Mouse (Mus musculus) CH12F3 (cell line): ENCODE data around the gene Gprc5b.

Source experiments
- in situ Hi-C: fragments of 300-500 bp; cut with MboI; formaldehyde crosslinking; loops from 2 replicates; pipeline ENCODE4 v1.14.3; 2020; ENCODE audit warnings: low sequenced_read_pairs

The Gprc5b gene

DNA sequence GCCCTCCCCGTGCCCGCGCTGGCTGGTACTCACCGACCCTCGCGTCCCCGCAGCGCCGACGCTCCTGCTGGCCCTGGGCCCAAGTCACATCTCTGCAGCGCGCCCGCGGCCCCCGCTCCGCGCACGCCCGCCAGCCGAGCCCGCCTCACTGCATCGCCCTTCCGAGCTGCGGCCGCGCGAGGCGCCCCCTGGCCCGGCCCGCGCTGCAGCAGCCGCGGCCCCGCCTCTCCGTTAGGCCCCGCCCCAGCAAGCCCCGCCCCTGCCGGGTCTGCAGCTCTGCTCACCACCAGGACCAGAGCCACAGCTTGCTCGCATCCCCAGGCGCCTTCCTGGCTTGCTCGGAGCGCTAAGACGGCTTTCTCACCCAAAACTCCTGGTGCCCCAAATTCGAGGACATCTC, at the start of gene Gprc5b:
Gene Gprc5b, minus strand, starts transcription at position 205 of the 400 bp plus-strand sequence.
- in situ Hi-C loops = no loop called here

DNA sequence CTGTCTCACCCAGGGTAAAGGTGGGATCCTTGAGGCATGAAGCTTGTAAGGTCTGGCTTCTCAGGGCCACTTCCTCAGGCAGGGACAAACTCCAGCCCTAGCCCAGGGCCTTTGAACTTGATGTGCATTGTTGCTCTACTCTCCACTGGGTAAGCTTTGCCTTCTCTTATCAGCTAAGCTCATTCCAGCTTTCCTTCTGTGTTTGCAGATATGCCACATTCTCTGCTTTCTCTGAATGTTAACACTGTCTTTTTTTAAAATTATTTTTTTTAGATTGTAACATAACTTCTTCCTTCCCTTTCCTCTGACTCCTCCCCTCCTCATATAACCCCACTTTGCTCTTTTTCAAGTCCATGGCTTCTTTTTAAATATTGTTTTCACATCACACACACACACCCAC, 46.5 kb upstream of the Gprc5b start:
- in situ Hi-C loops = no loop called here

DNA sequence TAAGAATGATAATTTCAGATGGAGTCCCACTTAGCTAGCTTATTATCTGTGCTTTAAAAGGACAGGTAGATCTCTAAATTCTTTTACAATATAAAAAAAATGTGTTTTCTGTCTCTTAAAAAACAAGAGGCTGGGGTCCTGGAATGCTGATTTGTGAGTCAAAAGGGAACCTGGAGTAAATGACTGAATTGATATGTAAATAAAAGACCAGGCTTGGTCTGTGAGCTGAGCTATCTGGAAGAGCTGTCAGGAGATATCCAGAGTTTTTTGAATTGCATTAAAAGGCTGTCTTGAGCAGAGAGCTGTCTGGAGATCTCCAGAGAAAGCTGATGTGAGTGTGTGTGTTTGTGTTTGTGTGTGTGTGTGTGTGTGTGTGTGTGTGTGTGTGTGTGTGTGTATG, 42.6 kb upstream of the Gprc5b start:
- in situ Hi-C loops = no loop called here

DNA sequence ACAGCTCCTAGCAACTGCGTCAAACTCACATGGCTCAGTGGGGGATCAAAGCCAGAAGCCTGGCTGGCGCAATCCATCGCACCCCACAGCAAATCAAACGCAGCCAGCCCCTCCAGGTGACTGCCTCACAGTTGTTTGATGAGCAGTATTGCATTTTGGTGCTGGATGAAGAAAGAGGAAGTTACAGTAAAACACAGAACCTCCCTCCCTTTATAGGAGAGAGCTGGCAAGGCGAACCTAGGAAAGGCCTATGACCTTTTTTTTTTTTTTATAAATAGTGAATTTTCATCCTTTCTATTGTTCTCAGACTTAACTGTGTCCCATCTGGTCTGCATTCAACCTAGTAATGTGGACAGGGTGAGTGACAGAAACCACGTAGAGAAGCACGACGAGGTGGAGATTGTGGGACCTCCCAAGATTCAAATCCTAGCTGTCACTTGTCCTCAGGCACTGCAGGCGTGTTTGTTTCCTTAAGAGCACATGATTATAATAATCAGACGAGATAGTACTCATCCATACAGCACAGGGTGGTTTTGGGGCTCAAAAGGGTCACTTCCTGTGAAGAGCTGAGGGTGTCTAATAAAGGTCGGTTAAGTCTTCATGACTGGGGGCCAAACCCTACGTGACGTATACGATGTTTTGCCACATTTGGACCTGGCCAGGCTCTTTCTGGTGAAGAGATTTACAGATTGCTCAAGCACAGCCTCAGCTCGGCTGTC, 39.4 kb upstream of the Gprc5b start:
- in situ Hi-C loops = no loop called here

DNA sequence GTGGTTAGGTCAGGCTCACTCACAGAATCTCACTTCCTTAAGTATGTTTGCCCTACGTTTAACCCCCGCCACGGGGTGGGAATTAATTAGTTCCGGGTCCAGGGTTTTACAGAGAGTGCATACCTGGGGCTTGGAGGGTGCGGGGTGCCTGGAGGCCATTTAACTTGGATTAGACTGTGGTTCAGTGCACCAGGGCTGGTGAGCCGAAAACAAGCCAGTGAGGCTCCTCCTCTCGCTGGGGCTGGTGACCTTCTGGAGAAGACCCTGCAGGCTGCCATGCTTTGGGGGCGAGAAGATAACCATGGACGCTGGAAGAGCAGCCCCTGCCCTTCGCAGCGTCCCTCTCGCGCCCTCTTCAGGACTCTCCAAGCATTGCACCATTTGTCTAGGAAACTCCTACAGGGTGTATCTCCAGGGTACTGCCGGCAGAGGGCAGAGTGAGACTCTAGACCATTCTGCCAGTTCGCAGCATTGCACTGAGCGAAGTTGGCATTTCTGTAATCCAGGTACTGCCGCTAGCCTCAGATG, 28.4 kb upstream of the Gprc5b start:
- in situ Hi-C loops = loop anchor here (25.0 kb wide), 1 partner anchor 489 kb away; the partner anchor contains the start of genes Acsm5 and Pdilt

DNA sequence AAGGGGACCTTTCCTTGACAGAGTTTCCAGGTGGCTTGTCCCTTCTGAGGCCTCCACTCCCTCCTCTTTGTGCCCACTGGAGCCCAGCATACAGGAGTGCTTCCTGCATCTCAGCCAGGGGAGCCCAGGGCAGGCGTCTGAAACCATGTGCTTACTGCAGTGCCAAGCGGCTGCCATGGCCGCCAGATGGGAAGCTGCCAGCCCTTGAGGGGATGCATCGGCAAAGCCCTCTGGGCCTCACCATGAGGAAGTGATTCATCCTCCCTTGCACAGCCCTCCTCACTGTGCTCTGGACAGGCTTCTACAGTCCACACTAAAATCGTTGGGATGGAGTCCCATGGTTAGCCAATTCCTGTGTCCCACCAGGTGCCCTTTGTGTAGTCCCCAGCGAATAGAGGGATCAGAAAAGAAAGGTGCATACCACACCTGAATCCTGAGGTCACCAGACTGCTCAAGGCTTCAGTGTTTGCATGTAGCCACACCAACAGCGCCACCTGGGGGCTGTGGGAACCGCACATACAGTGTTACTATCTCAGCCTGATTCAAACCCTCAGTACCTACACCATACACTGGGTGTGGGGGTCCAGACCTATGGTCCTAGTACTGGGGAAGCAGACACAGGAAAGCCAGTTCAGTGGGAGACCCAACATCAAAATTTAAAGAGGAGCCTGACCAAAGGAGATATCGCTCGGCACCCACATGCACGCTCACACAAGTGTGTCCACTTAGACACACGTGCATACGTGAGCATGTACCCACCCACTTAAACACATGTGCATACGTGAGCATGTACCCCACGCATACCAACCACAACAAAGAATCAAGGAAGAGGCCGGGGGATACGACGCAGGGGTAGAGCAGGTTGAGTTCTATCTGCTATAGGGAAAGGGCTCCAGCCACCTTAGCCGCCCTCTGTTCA, 27.5 kb upstream of the Gprc5b start:
- in situ Hi-C loops = loop anchor here (25.0 kb wide), 1 partner anchor 490 kb away; the partner anchor contains the start of genes Acsm5 and Pdilt

DNA sequence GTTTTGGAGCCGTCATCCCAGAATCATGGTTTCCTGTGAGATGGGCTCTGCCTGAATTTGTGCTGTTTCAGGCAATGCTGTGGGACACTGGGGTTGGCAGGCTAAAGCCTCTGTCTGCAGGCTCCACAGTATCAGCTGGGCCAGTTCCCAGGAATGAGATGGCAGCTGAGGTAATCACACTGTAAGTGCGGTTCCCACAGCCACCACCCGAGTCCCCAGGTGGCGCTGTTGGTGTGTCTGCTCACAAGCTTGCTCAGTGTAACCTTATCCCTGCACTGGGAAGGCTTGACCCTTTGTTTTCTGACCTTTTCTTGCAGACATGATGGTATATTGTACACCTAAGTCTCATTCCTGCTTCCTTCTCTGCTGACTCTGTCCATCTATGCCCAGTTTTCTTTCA, 24.5 kb upstream of the Gprc5b start:
- in situ Hi-C loops = loop anchor here (25.0 kb wide), 1 partner anchor 493 kb away; the partner anchor contains the start of genes Acsm5 and Pdilt

DNA sequence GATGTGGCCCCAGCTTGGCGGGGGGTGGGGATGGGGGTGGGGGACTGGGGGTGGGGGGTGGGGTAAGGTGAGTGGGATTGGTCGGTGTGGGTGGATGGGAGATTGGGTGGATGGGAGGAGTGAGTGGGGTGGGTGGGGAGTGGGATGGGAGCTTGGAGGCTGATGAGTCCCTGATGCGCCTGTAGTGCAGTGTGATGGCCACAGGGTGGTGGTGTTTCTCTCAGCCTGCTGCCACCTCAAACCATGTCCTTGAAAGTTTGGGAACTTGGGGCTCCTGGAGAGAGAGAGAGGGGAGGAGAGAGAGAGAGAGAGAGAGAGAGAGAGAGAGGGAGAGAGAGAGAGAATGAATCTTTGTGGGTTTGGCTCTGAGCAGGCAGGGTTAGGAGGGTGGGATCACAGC, 20.7 kb upstream of the Gprc5b start:
- in situ Hi-C loops = loop anchor here (25.0 kb wide), 1 partner anchor 497 kb away; the partner anchor contains the start of genes Acsm5 and Pdilt

DNA sequence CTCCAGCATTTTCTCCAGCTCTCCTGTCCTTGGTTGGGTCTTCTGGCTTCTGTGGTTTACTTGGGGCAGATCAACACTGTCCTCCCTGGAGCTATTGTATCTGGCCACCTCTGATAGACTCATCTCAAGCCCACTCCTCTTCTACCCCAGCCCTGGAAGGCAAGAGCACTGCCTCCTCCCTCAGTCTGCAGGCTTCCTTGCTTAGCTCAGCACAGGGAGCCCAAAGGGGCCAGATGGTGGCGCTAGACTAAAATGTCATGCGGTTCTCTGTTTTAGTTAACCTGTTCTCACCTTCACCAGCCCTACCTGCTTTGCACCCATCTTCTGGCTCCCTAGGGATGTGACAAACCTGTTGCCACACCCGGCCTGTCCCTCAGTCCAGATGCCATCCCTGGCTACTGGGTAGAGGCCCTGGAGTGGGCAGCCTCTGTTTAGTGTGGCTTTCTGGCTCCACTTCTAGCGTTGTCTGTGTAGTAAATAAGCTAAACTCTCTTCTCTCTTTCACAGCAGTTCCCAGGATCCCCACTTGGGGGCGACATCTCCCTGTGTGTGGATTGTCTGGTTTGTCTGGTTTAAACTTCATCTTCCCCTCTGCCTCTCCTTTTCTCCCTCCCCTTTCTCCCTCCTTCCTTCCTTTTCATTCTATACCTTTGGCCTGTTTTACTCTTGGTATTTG, 16.0 kb upstream of the Gprc5b start:
- in situ Hi-C loops = loop anchor here (25.0 kb wide), 1 partner anchor 501 kb away; the partner anchor contains the start of genes Acsm5 and Pdilt

DNA sequence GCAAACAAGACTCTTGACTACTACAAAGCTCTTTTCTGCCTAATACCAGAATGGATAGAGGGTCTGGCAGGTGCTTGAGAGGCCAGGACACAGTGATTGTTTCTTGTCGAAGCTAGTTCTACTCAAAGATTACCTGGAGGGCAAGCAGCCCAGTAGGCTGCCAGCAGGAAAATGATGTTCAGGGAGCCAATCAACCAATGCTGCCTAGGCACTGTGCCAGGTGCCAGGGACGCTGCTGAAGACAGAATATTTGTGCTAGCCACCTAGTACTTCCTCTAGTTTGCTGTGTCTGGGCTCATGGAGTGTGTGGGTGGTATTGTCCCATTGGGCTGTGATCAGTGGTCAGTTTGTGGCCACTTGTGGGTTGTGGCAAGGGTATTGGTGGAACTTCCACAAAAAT, 7.5 kb upstream of the Gprc5b start:
- in situ Hi-C loops = loop anchor here (25.0 kb wide), 1 partner anchor 510 kb away; the partner anchor contains the start of genes Acsm5 and Pdilt

DNA sequence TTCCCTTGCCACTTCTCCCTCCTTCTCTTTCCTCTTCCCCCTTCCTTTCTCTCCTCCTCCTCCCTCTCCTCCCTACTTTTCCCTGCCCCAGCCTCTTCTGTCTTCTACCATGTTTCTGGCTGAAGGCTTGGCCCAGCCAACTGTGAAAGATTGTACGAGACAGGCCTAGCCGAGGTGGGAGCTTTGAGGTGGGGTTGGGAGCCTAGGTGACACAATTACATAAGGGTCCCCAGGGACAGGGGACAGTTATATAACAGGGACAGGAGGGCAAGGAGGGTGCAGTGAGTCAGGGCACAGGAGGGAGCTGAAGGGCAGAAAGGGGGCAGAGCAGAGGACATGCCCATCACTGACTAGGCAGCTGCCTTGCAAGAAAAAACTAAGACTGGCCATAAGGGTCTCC, 7.0 kb upstream of the Gprc5b start:
- in situ Hi-C loops = loop anchor here (25.0 kb wide), 1 partner anchor 510 kb away; the partner anchor contains the start of genes Acsm5 and Pdilt

DNA sequence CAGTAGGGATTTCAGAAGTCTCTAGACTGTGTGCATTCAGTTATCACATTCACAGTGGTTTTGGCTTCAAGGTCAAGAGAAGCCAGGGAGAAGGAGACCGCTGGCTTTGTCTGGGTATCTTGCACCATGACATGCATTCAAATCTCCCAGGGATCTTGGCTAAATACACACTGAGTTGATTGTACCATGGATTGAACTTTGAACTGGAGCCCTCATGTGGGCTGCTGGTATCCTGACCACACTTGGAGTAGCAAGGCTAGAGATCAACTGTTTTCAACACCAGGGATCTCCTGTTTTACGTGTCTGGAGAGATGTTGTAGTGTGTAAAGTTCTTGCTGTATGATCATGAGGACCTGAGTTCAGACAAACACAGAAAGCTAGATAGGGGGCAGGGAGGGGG, 4.8 kb upstream of the Gprc5b start:
- in situ Hi-C loops = loop anchor here (25.0 kb wide), 1 partner anchor 512 kb away; the partner anchor contains the start of genes Acsm5 and Pdilt

DNA sequence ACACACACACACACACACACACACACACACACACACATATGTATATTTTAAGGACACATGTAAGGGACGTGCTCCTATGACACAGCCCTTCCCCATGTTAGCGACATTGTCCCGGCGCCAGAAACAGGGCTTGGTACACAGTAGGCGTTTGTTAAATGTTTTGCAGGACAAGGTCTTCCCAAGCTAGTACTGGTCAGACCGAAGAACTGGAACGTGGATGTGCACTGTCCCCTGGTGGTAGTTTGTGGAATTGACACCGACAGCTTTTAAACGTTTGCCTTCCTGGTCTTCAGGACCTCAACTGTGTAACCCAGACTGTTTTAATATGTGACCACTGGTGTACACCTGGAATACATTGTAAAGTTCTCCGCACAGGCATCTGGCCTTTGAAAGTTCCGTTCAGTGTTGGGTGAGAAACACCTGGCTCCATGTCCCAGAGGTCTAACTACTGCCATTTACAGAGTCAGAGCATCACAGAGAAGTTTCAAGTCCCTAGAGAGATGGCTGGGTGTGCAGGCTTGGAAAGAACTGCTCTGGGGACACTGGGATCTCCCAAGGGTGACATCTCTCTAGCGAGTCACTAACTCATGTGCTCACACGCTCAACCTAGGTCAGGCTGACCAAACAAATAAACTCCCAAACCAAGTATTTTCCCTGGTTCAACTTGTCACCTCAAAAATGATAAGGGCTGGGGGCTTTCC, 1.3 kb upstream of the Gprc5b start:
- in situ Hi-C loops = no loop called here

DNA sequence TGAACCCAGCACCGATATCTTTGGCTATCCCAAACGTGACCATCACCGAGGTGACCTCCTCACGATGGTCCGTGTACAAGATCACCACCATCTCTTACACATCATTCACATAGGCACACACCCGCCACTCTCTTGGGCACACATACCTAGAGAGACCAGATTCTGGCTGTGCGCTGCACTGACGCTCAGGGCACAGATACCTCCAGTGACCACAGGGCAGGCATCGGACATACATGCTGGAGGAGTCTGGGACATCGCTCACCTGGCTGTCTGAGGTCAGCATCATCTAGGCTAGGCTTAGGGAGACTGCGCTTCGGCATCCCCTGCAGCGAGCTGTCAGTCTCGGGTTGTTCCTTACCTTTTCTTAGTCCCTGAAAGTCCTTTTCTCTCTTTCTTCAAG, 660 bp upstream of the Gprc5b start:
- in situ Hi-C loops = no loop called here

DNA sequence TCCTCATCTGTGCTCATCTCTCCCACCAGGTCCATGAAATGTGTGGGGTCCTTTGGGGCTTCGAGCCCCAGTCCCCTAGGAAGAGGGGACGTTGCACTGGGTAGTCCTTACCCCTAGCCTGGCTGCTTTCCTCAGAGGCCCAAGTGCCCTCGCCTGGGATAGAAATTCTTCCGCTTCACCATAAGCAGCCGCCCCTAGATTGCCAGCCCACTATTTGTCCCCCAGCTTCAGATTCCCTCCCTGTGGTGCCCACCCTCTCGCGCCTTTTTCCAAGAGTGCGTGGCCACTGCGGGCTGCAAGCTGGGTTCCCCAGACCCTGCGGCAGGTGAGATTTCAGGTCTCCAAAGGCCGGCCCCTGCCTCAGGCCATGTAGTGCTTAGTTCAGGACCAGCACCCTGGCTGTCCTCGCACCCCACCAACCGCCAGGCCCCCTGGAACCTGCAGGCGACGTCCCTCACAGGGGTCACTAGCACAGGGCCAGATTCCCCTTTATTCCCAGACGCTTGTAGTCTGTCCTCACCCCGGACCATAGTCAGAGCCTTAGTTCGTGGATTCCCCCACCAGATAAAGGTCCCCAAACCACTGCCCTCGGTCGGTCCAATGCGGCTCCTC, 674 bp downstream of the Gprc5b start:
- in situ Hi-C loops = no loop called here

DNA sequence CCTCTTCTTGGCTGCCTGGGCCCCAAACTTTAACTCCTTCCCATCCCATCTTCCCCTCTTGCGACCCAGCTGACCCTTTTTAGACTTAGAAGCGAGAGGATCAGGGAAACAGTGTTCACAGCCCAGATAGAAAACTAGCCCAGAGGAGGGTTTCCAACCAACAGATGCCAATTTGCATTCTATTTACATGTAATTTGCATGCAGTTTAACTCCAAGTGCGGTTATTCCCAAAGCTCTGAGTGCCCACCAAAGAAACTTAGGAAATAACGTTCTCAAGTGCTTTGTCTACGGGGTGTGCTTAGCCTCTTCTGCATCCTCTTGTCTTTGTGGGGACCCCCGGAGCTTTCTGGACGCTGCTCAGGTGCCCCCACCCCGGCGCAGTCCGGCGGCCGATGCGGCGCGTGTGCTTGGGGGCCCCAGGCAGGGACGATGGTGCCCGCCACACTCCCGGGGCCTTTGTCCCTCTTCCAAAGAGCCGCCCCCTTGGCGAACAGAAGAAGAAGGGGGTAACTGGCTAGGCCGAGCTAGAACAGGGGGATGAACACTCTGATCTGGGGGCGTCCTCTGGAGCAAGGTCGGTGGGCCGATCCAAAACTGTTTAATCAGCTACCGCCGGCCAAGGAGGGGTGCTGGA, 1.3 kb downstream of the Gprc5b start:
- in situ Hi-C loops = no loop called here

DNA sequence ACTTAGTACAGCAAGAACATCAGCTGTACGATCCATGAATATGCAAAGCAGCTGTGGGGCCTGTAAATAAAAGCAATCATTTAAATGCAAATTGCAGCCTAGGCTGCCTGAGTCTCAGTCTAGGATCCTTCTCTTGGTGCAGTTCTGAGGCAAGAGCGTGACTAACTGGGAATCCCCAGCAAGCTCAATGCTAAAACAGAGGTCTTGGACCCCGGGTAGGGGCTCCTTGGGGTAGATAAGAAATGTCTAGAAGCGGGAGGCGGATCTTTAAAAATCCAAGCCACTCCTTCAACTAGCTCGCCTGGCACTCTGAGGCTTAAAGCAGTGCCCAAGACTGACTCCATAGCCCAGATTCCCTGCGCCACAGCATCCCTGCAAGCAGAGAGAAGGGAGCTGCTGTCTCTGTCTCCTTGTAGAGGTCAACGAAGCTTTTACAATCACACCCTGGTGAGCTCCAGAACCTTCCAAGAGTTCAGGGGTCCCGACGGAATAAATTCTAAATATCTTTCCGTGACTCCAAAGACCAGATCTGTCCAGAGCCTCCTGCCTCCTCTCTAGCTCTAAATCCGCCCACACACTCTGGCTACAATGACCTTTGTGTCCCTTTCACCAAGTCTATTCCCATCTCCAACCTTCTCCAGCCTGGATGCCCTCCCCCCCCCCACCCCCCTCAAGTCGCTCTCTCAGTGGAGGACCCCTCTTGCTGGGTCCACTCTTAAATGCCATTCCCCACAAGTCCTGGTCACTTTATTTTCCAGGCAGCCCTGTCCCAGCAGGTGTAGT, 2.2 kb downstream of the Gprc5b start:
- in situ Hi-C loops = no loop called here

DNA sequence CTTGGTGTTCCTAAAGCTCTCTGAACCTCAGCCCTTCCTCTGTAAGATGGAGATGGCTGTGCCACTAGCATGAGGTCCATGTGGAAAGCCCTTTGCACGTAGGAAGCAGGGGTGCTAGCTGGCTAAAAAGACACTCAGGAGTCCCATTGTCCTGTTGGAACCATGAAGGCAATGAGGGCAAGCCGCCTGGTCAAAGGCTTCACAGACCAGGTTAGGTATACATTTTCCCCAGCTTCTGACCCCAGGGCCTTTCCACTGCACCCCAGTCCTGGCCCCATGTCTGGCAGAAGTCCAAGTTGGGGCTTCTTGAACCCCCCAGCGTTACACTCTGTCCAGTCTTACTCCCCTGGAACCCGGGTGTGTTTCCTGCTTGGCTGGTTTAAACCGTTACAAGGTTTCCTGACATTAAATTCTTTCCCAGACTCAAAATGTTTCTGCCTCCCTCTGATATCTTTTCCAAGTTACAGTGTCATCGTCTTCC, 2.9 kb downstream of the Gprc5b start:
- in situ Hi-C loops = no loop called here
